Mouse (Mus musculus): Measurements from ENCODE around the gene Tmem95. TPM values are rescaled to one million over a fixed set of nuclear protein-coding genes. Genes with fewer than 3 reads are reported as not detected.

The Tmem95 gene
- total RNA-seq, 2 experiments from 2014 or later, result not detected

DNA sequence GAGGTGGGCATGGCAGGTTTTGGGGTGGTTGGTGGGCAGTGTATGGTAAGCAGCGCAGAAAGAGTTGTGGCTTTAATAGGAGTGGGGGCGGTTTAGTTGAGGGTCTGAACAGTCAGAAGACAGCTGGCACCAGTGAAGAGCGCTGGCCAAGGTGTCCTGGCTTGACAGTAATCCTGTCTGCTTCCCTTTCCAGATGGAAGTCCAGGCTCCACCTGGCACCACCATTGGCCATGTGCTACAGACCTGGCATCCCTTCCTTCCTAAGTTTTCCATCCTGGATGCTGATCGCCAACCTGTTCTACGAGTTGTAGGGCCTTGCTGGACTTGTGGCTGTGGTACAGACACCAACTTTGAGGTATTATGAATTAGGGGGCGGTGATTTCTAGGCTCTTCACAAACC is 29.8 kb downstream of the Tmem95 start:
- no peak for DNase-seq (ENCODE audit: low spot score in 2 of 2)

DNA sequence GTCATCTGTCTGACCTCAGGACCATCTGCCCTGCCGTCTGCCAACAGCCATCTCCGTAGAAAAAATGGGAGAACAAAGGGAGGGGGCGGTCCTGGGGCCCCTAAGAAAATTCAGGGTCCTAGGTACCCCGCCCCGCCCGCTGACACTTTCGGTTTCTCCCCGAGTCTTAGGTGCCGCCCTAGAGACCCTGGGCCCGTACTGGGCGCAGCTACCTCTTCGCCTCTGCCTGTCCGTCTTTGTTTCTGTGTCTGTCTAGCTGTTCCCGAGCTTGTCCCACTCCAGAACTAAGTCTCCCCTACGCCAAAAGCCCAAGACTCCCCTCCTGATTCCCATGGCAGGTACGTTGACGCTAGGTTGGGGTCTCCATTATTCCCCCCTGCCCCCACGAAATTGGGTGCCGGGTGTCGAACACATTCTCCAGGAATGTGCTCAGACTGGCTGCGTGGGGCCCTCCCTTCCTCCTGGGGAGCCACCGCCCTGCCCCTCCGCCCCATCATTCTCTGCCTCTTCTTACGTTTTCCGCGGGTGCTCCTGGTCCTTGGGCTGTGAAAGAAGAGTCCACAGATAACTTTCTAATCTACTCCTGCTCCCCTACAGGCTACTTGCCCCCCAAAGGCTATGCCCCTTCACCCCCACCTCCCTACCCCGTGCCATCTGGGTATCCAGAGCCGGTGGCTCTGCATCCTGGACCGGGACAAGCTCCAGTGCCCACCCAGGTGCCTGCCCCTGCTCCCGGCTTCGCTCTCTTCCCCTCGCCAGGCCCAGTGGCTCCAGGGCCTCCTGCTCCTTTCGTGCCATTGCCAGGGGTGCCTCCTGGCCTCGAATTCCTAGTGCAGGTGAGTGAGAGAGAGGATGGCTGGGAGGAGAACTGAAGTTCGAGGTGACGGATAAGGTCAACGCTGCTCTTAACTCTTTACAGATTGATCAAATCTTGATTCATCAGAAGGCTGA is 30.8 kb downstream of the Tmem95 start:
- DNase-seq (ENCODE audit: low spot score in 2 of 2), result no peak

DNA sequence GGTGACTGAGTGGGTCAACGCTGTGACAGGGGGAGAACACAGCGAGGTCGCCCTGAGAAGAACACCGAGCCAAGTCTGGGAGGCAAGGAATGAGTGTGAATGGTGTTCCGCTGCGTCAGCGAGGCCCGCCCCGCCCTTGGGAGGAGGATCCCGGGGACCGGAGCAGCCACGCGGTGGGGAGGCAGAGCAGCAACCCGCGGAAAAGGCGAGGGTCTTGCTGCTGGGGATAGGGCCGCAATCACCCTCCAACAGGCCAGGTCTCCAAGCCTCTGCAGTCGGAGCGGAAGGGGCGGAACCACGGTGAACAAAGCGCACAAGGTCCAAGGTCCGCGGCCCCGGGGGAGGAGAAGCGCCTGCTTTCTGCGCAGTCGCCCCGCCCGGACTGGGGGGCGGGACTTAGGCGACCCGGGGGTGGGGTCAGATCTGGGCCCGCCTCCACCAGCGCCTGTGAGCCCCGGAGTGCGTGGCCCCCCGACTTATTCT is 31.6 kb downstream of the Tmem95 start, which contains the start of gene Plscr3:
TSS of gene Plscr3 (plus strand) at position 179 of the 483 bp plus-strand sequence.
- DNase-seq (ENCODE audit: low spot score in 2 of 2), result peak; percentile 93 to 94

- no peak for DNase-seq (ENCODE audit: low spot score in 2 of 2)
These were observed 39.1 kb downstream of the Tmem95 start for GRCm38 (mm10) chr11:69838714-69839104.

GRCm38 (mm10) chr11:69837952-69838713 is 39.7 kb downstream of the Tmem95 start, which contains the start of gene Tmem256:
Gene Tmem256, plus strand, starts transcription at chr11:69838514.
- DNase-seq (ENCODE audit: low spot score in 2 of 2), result peak; percentile 86 to 90

DNA sequence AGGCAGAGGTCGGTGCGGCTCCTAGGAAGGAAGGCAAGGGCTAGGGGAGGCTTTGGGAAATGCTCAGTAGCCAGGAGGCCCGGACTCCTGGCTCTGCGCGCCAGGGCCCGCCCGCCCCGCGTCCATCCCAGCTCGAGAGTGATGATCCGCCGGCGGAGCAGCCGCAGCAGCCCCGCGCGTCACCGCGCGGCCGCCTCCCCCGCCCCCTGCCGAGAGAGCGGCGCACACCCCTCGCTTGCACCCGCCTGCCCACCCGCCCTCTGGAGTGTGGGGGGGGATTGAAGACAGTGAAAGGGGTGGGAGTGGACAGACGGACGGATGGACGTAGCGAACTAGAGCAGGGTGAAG is 40.2 kb downstream of the Tmem95 start, which contains the start of gene Nlgn2:
TSS of gene Nlgn2 (minus strand) at position 181 of the 348 bp plus-strand sequence.
- DNase-seq (ENCODE audit: low spot score in 2 of 2), result peak in 1 of 2 experiments; percentile 59

GRCm38 (mm10) chr11:69836703-69837576 is 40.9 kb downstream of the Tmem95 start:
- DNase-seq (ENCODE audit: low spot score in 2 of 2), result peak in 1 of 2 experiments; percentile 48

DNA sequence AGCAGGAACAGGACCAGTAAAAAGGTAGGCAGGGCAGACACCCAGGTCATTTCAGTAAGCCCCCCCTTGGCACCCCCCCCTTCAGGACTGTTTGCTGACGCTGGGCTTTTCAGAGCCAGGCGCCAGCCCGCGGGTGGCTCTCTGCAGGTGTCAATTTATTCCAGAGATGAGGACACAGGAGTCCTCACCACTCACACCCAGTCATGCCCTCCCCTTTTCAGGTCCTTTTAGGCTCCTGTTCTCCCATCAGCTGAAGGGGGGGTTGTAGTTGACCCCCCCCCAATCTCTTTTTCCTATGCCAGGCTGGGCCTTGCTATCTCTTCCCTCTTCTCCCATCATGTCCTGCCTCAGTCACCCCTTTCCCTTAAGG is 41.9 kb downstream of the Tmem95 start:
- DNase-seq (ENCODE audit: low spot score in 2 of 2), result no peak

DNA sequence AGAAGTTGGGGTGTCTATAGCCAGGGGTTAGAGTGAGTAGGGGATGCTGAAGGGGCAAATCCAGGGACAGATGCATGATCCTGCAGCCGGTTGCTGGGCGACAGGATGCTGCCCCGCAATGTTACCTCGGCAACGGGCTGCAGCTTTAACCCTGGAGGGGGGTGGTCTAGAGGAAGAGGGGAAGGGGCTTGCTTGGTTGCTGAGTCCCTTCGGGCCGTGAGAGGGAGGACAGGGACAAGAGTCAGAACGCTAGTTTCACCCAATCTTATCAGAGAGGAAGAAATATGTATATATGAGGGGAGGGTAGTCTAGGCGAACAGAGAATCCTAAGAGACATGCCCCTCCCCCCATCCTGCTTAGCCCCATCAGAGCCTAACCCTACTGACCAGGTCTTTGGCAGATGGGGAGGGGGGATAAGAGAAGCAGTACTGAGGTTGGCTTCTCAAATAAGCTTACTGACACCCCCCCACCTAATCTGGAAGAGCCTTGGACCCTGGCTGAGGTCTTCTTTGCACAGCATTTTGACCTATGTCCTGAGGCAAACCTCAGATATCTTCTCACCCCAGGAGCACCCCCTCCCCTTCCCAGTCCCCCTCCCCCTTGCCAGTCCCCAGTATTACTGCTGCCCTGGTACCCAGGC is 42.4 kb downstream of the Tmem95 start:
- no peak for DNase-seq (ENCODE audit: low spot score in 2 of 2)

DNA sequence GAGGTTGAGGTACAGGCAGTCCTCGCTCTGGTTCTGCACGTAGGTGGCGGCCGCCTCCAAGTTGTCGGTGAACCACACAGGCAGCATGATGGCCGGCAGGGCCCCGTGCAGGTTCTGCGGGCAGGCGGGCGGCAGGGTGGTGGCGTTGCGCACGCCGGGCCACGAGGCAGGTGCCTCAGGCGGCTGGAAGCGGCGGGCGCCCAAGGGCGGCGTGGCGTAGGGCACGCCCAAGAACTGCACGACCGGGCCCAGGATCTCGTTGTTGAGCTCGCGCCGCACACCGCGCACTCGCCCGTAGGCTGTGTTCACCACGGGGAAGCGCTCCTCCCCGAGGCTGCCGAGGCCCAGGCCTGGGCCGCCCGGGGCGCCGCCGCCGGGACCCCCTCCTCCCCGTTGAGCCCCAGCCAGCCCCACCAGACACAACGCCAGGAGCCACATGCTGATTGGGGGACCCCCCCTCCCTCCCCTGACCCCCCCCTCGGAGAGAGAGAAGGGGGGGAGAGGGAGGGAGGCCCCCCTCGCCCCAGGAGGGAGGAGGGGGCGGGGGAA is 43.7 kb downstream of the Tmem95 start:
- DNase-seq (ENCODE audit: low spot score in 2 of 2), result no peak

- DNase-seq (ENCODE audit: low spot score in 2 of 2), result no peak
These were observed 44.3 kb downstream of the Tmem95 start for GRCm38 (mm10) chr11:69833554-69833953.

DNA sequence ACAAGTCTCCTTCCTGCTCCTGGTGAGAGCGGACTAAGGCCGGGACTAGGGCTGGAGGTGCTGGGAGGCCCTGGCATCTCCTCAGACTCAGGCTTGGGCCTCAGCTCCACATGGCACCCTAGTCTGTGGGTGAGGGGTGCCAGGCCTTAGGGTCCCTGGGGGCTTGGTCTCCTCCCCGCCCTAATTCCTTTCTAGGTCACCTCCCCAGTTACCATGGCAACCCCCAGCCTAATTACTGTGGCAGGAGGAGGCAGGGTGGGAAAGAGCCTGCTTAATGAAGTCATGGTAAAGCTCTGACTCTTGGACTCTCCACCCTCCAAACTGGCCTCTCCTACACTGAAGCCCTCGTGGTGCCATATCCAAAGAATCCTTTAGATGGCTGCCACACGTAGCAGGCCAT is 49.0 kb downstream of the Tmem95 start:
- no peak for DNase-seq (ENCODE audit: low spot score in 2 of 2)

Small RNA genes lying within 50 kb of the gene (microRNA-seq; reads per million reads assigned to microRNA genes)
- 0 to 0.95 reads per million in 2 experiments for gene Mir6924 (ENCODE audit: borderline number of aligned reads in 2 of 2)

Other genes with a start within 250 kb of the Tmem95 start
- 10 to 100 TPM; 83.5 to 90.2 TPM for gene Fxr2, start 245.0 kb downstream of the Tmem95 start, total RNA-seq (2021)
- not detected for gene Sox15, start 222.7 kb downstream of the Tmem95 start, total RNA-seq (2021)
- 100 to 1,000 TPM in 1 of 2 experiments, 10 to 100 TPM in 1; 95.7 to 117 TPM for gene Mpdu1, start 215.4 kb downstream of the Tmem95 start, total RNA-seq (2021)
- 10 to 100 TPM; 20.5 to 36.7 TPM for gene Cd68, start 211.9 kb downstream of the Tmem95 start, total RNA-seq (2021)
- gene Eif4a1, start 205.6 kb downstream of the Tmem95 start, total RNA-seq (2021), result 100 to 1,000 TPM; 584 to 655 TPM
- 10 to 100 TPM; 69.0 to 79.8 TPM for gene Senp3, start 195.9 kb downstream of the Tmem95 start, total RNA-seq (2021)
- gene Tnfsf13, start 192.2 kb downstream of the Tmem95 start, total RNA-seq (2021), result 1 to 10 TPM; 2.8 to 5.3 TPM
- gene Tnfsf12, start 182.2 kb downstream of the Tmem95 start, total RNA-seq (2021), result 10 to 100 TPM; 23.7 to 26.2 TPM
- 1 to 10 TPM; 3.6 to 4.9 TPM for gene Tnfsfm13, start 181.9 kb downstream of the Tmem95 start, total RNA-seq (2021)
- 10 to 100 TPM; 55.4 to 79.7 TPM for gene Polr2a, start 119.4 kb downstream of the Tmem95 start, total RNA-seq (2021)
- gene Slc35g3, start 116.0 kb downstream of the Tmem95 start, total RNA-seq (2021), result not detected
- gene Zbtb4, start 112.1 kb downstream of the Tmem95 start, total RNA-seq (2021), result 10 to 100 TPM; 48.2 to 71.4 TPM
- gene Chrnb1, start 82.1 kb downstream of the Tmem95 start, total RNA-seq (2021), result 1 to 10 TPM; 1.3 to 3.9 TPM
- 10 to 100 TPM in 1 of 2 experiments, 1 to 10 TPM in 1; 3.0 to 13.0 TPM for gene Fgf11, start 76.2 kb downstream of the Tmem95 start, total RNA-seq (2021)
- gene Tmem102, start 72.4 kb downstream of the Tmem95 start, total RNA-seq (2021), result under 1 TPM; 0.36 to 0.51 TPM
- not detected for gene Gm39566, start 62.7 kb downstream of the Tmem95 start, total RNA-seq (2021)
- gene Spem2, start 59.6 kb downstream of the Tmem95 start, total RNA-seq (2021), result not detected
- not detected for gene Spem1, start 55.8 kb downstream of the Tmem95 start, total RNA-seq (2021)
- gene Nlgn2, start 40.2 kb downstream of the Tmem95 start, total RNA-seq (2021), result 10 to 100 TPM; 19.7 to 24.9 TPM
- gene Tmem256, start 39.5 kb downstream of the Tmem95 start, total RNA-seq (2021), result 100 to 1,000 TPM; 145 TPM
- gene Plscr3, start 31.6 kb downstream of the Tmem95 start, total RNA-seq (2021), result 10 to 100 TPM; 38.2 to 46.2 TPM
- under 1 TPM in 1 of 2 experiments, not detected in 1; 0.38 TPM for gene Tnk1, start 19.3 kb downstream of the Tmem95 start, total RNA-seq (2021)
- 1 to 10 TPM; 3.6 to 6.0 TPM for gene Kctd11, start 3.4 kb upstream of the Tmem95 start, total RNA-seq (2021)
- 1 to 10 TPM in 1 of 2 experiments, under 1 TPM in 1; 0.43 to 1.5 TPM for gene Acap1, start 17.5 kb upstream of the Tmem95 start, total RNA-seq (2021)
- gene 2810408A11Rik, start 23.0 kb upstream of the Tmem95 start, total RNA-seq (2021), result under 1 TPM; 0.29 to 0.86 TPM
- gene Neurl4, start 23.1 kb upstream of the Tmem95 start, total RNA-seq (2021), result 10 to 100 TPM; 48.5 to 53.9 TPM
- gene Gps2, start 35.9 kb upstream of the Tmem95 start, total RNA-seq (2021), result 10 to 100 TPM; 47.3 to 52.4 TPM
- gene Eif5a, start 43.9 kb upstream of the Tmem95 start, total RNA-seq (2021), result 100 to 1,000 TPM; 579 to 673 TPM
- gene Ybx2, start 57.8 kb upstream of the Tmem95 start, total RNA-seq (2021), result 10 to 100 TPM; 14.2 to 32.6 TPM
- gene Slc2a4, start 70.2 kb upstream of the Tmem95 start, total RNA-seq (2021), result 100 to 1,000 TPM in 1 of 2 experiments, 10 to 100 TPM in 1; 70.7 to 200 TPM
- under 1 TPM in 1 of 2 experiments, not detected in 1; 0.66 TPM for gene Cldn7, start 86.8 kb upstream of the Tmem95 start, total RNA-seq (2021)
- 100 to 1,000 TPM; 114 to 123 TPM for gene Ctdnep1, start 103.1 kb upstream of the Tmem95 start, total RNA-seq (2021)
- gene Elp5, start 104.5 kb upstream of the Tmem95 start, total RNA-seq (2021), result 10 to 100 TPM; 62.7 to 81.3 TPM
- 100 to 1,000 TPM; 436 to 473 TPM for gene Gabarap, start 113.1 kb upstream of the Tmem95 start, total RNA-seq (2021)
- 10 to 100 TPM; 51.5 to 57.5 TPM for gene Phf23, start 117.8 kb upstream of the Tmem95 start, total RNA-seq (2021)
- gene Dvl2, start 122.6 kb upstream of the Tmem95 start, total RNA-seq (2021), result 10 to 100 TPM; 13.8 to 14.9 TPM
- 1,000 to 10,000 TPM in 1 of 2 experiments, 100 to 1,000 TPM in 1; 522 to 1,041 TPM for gene Acadvl, start 137.4 kb upstream of the Tmem95 start, total RNA-seq (2021)
- 10 to 100 TPM; 24.6 to 33.0 TPM for gene Dlg4, start 138.9 kb upstream of the Tmem95 start, total RNA-seq (2021)
- under 1 TPM in 1 of 2 experiments, not detected in 1; 0.50 TPM for gene Asgr1, start 176.1 kb upstream of the Tmem95 start, total RNA-seq (2021)
- 1 to 10 TPM in 1 of 2 experiments, under 1 TPM in 1; 0.83 to 2.5 TPM for gene Asgr2, start 214.6 kb upstream of the Tmem95 start, total RNA-seq (2021)

All from adrenal gland, adult 18-20 months (tissue).